Mouse (Mus musculus): ENCODE data around the gene Tmem204.
A peak's percentile ranks its signal among the peaks of the same experiment; 100 is the strongest.

DNA sequence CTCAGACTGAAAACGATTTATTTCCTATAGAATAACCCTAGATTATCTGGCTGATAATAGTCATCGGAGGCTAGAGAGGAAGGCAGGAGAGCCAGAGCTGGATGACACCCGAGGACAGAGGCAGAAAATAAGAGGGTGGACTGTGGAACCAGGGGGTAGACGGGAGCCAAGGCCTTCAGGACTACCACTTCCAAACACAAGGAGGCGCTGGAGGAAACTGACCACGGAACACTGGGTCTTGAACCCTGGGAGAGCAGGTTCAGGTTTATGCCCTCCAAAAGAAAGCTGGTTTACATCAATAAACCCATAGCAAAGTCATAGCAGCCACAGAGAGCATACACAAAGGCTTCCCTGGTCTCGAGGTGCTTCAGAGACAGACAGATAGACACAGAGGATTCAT lies 40.6 kb upstream of the Tmem204 start:
- peak; percentile 74 for TF ChIP-seq CTCF (IDR thresholded peaks at IDR 0.05; ENCODE audit: low read depth, low read length)
- no peak for TF ChIP-seq EP300 (IDR thresholded peaks at IDR 0.05; ENCODE audit: insufficient read depth, low read depth, low read length)

Measured in ES-Bruce4 (cell line).